Mouse (Mus musculus) erythroblast, embryonic 14.5 days (primary cell): ENCODE results near the gene Plscr3.

Experiments used
- GATA1 ChIP-seq: IDR thresholded peaks from 2 replicates; pipeline ENCODE4 v1.6.1; 2012; ENCODE audit warnings: low read length, inconsistent platforms, mixed read lengths
- TAL1 ChIP-seq: IDR thresholded peaks from 3 replicates; pipeline ENCODE4 v1.6.1; 2012; ENCODE audit warnings: low read length, inconsistent platforms, mixed read lengths

DNA sequence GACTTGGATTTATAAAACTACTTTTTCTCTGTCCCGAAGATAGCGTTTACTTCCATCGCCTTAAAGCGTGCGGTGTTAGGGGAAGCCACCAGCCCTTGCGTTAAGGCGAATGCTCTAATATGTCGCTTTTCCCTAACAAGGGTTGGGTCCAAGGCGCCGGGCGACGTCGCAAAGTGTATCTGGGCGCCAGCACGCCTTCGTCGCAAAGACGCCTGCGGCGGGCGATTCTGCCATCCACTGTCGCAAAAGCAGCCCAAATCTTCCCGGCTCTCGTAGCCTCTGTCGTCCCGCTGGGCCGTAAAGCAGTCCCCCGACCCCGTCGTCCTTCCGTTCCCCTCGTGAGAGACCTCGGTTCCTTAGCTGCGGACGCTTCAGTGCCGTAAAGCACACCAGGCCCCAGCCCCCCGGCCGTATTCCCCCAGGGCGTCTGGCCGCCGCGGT lies 55.2 kb downstream of the Plscr3 start:
- no peak for TF ChIP-seq GATA1
- no peak for TF ChIP-seq TAL1
